ENCODE assay signal across 8 mouse cellular contexts in the genomic region with DNA sequence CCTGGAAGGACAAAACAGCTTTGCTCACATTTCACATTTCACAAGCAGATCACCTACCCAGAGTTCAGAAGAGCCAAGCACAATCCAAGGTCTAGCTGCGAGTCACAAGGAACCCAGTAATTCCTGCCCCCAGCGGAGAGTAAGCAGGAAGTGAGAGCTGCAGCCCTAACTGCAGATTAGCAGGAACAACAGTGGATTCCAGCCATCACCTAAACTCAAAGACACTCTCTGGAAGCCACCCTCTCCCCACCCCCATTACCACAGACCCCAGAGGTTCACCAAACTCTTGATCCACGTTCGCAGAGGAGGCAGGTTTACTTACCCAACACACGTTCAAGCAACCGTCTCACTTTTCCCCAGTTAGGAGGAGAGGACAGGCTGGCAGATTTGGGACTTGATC. TPM values are rescaled to one million over a fixed set of nuclear protein-coding genes. Genes with fewer than 3 reads are reported as not detected.
DNase-seq lines count a peak whose midpoint lies in the region; ATAC-seq lines count a peak whose summit lies in the region.

No protein-coding gene starts in this region.

- WGBS in kidney, embryonic 16.5 days, result 4% methylated on average over 6 of the region's 6 CpGs
- WGBS in macrophage (ENCODE audit: missing documents), result 5% methylated on average over 6 of the region's 6 CpGs

- peak overlapping the region; percentile 80 for H3K4me2 ChIP-seq in kidney, embryonic 16.5 days (replicated peaks; ENCODE audit: low read depth, low read length)

- H3K27me3 ChIP-seq in kidney, embryonic 16.5 days (ENCODE audit: insufficient read depth, low read length), result no peaks in the 10 kb centered on the region

- H3K9me3 ChIP-seq in kidney, embryonic 16.5 days (ENCODE audit: low read length), result no peaks in the 10 kb centered on the region

- H3K27ac ChIP-seq in kidney, embryonic 16.5 days (ENCODE audit: low read length), result peak overlapping the region; percentile 100
- peak overlapping the region; percentile 97 for H3K27ac ChIP-seq in macrophage

- H3K79me2 ChIP-seq in macrophage (ENCODE audit: inconsistent target), result peaks cover 61% of the 10 kb centered on the region

- no peaks in the 10 kb centered on the region for H3K36me3 ChIP-seq in kidney, embryonic 16.5 days (ENCODE audit: insufficient read depth, low read length)
- H3K36me3 ChIP-seq in macrophage (ENCODE audit: inconsistent target), result peaks cover 7% of the 10 kb centered on the region

- peaks cover 96% of the 10 kb centered on the region for H3K4me1 ChIP-seq in kidney, embryonic 16.5 days (ENCODE audit: insufficient read depth, low read length)

- peak overlapping the region; percentile 39 for H3K4me3 ChIP-seq in kidney, embryonic 16.5 days (ENCODE audit: low read length)
- peak overlapping the region; percentile 44 for H3K4me3 ChIP-seq in macrophage (ENCODE audit: inconsistent target)

- no peak for ATAC-seq in CD4-positive, CD25-positive, alpha-beta regulatory T cell, adult 4 months
- no peak for ATAC-seq in kidney, embryonic 16.5 days (ENCODE audit: low FRiP score, low TSS enrichment)

- peak overlapping the region; percentile 86 for H3K9ac ChIP-seq in kidney, embryonic 16.5 days (replicated peaks; ENCODE audit: low read length)

- DNase-seq in CD4-positive, CD25-positive, alpha-beta regulatory T cell, adult 2 months (ENCODE audit: low read depth, low spot score), result peak; percentile 53
- DNase-seq in T-cell, adult 2 months (ENCODE audit: low spot score), result peak; percentile 32
- DNase-seq in heart, adult 8-10 months (ENCODE audit: low spot score), result peak; percentile 64
- DNase-seq in right cerebral cortex, adult 2 months (ENCODE audit: low spot score in 2 of 2), result no peak
- DNase-seq in frontal cortex, postnatal 36 days (ENCODE audit: low spot score in 2 of 2), result no peak

RNA-seq across cellular contexts. Expression of gene Zmynd8, which starts 15.8 kb away (rescaled TPM):
- polyA plus RNA-seq in CD4-positive, CD25-positive, alpha-beta regulatory T cell, adult 4 months (2017; shearing (Covaris generic)), result 10 to 100 TPM; 66.6 to 75.4 TPM
- 10 to 100 TPM; 35.5 to 60.5 (median 45.4) TPM for total RNA-seq in heart, adult 8-10 months (2022)
- 58.2 and 69.4 TPM in 2 replicates for polyA plus RNA-seq in kidney, embryonic 16.5 days (2015; fragmentation: Nextera tagmentation; extraction: Ambion mirVana)
- total RNA-seq in macrophage (2018; cell fraction: chromatin; rRNA removed), result 100 to 1,000 TPM; 113 to 715 (median 441) TPM
- 100 to 1,000 TPM in 8 of 26 experiments, 10 to 100 TPM in 18; 32.1 to 112 (median 96.4) TPM for total RNA-seq in macrophage (2018; cell fraction: cytosol; rRNA removed)
- total RNA-seq in macrophage (2018; cell fraction: nucleus; rRNA removed), result 100 to 1,000 TPM in 22 of 26 experiments, 10 to 100 TPM in 4; 57.9 to 347 (median 193) TPM
- polyA plus RNA-seq in macrophage (2018), result 52.3 to 95.5 TPM (median 75.2 TPM) in 3 replicates

Comparison
In these comparisons a context has a peak if more than half of its experiments do, and no peak if none do; other contexts are left out.
1. DNase-seq: peak in CD4-positive, CD25-positive, alpha-beta regulatory T cell, adult 2 months (single experiment), T-cell, adult 2 months (single experiment) and heart, adult 8-10 months (single experiment); none in right cerebral cortex, adult 2 months (0 of 2) and frontal cortex, postnatal 36 days (0 of 2).